ENCODE assay signal across 12 mouse cellular contexts in genomic region chr6:101372982-101373381, GRCm38 (mm10).
"Had no signal": no experiment of that assay in that cellular context is flagged by ENCODE, and none has a peak within 500 bp of the region (broad histone marks: within the 10 kb centered on the region; RNA-seq: fewer than 3 reads in every experiment).

No protein-coding gene starts in this region.

- DNase-seq: kidney, adult 11 months; kidney, adult 8-10 months; kidney, postnatal 14 days; layer of hippocampus, adult 9-11 months; liver, embryonic 13.5 days; lung, adult 2 months; thymus, postnatal 25 days had no signal

- H3K27ac ChIP-seq: layer of hippocampus, adult 2 months; liver, embryonic 13.5 days; midbrain, embryonic 10.5 days; midbrain, embryonic 13.5 days had no signal

- H3K36me3 ChIP-seq: liver, embryonic 13.5 days; midbrain, embryonic 10.5 days; midbrain, embryonic 13.5 days had no signal

- H3K9me3 ChIP-seq: liver, embryonic 13.5 days; midbrain, embryonic 10.5 days; midbrain, embryonic 13.5 days had no signal

- H3K4me2 ChIP-seq: liver, embryonic 13.5 days; midbrain, embryonic 13.5 days had no signal

- H3K9ac ChIP-seq: liver, embryonic 13.5 days; midbrain, embryonic 13.5 days had no signal

- ATAC-seq: lung, postnatal 0 days; midbrain, embryonic 13.5 days had no signal

- H3K4me3 ChIP-seq: layer of hippocampus, adult 2 months; liver, embryonic 13.5 days; megakaryocyte, embryonic 14.5 days; midbrain, embryonic 10.5 days; midbrain, embryonic 13.5 days had no signal
